Mouse (Mus musculus): ENCODE measurements around the gene Arl6ip6. TPM values are rescaled to one million over a fixed set of nuclear protein-coding genes. Genes with fewer than 3 reads are reported as not detected.
A peak's percentile ranks its signal among the peaks of the same experiment; 100 is the strongest.

The Arl6ip6 gene
- polyA plus RNA-seq (2016; fragmentation: Nextera tagmentation; extraction: Ambion mirVana) = 34.5 and 34.7 TPM in 2 replicates

DNA sequence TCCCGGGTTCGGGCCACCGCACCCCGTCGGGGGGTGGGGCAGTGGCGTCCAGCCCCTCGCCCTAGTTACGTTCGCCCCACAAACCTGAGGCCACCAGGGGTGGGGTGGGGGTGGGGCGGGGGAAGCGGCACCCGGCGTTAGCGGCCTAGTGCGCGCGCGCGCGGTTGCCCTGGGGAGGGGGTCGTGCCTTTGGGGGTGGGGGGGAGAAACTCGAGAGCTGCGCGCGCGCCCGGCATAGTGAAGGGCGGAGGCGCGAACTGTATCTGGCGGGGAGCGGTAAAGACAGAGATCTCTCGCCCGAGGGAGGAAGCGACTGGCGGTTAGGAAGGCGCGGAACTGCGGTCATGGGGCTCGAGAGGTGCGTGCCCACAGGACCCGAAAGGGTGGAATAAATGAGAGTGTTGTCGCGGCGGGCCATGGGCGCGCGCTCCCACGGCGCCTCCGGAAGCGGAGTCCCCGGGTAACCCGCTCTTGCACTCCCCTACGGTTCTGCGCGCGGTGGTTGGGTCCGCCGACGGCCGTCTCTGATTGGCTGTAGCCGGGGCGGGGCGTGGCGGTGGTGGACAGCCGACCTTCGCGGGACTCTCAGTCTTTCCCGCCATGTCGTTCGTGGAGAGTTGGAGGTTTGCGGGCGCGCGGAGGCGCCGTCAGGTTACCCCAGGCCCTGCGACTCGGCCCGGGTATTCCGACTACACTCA, at the start of gene Arl6ip6:
Arl6ip6 (plus strand) TSS at position 204 of the 698 bp plus-strand sequence.
- Histone ChIP-seq H3K36me3 (peaks cover 44% of the 10 kb centered on the region), H3K4me2 (peak within 1 kb of the TSS; percentile 90), H3K27ac (peak within 1 kb of the TSS; percentile 93), H3K27me3 (replicated peaks) (no peaks in the 10 kb centered on the region), H3K4me3 (peak within 1 kb of the TSS; percentile 92), H3K9ac (peak within 1 kb of the TSS; percentile 93), H3K9me3 (replicated peaks) (no peaks in the 10 kb centered on the region), H3K4me1 (peaks cover 40% of the 10 kb centered on the region)
- ATAC-seq = peak; percentile 80
- WGBS (ENCODE audit: insufficient replicate concordance) = under 1% methylated on average over 76 of the region's 82 CpGs

DNA sequence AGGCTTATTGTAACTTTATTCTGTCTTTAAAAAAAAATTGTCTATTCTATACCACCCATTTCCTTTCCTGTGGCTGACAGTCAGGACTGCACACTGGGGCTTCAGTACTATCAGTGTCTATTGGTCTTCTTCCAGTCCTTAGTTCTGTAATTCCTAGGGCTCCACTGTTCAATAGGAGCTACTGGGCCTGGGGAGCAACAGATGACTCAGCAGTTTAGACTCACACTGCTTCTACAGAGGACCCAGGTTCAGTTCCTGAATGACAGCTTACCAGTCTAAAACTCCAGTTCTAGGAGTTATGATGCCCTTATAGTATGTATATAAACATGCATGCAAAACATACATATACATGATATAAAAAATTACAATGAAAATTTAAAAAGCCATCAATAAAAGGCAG, 44.7 kb upstream of the Arl6ip6 start:
- H3K36me3 ChIP-seq = peaks cover 67% of the 10 kb centered on the region

GRCm38 (mm10) chr2:53173966-53174365, 17.6 kb upstream of the Arl6ip6 start:
- no peaks in the 10 kb centered on the region for H3K27me3 ChIP-seq (replicated peaks)
- H3K27ac ChIP-seq = no peak overlapping the region
- ATAC-seq = no peak
- H3K9me3 ChIP-seq (replicated peaks) = no peaks in the 10 kb centered on the region
- H3K9ac ChIP-seq = no peak overlapping the region
- no peaks in the 10 kb centered on the region for H3K4me1 ChIP-seq
- peaks cover 39% of the 10 kb centered on the region for H3K36me3 ChIP-seq
- no peak overlapping the region for H3K4me3 ChIP-seq
- no peak overlapping the region for H3K4me2 ChIP-seq

More for the DNA sequence above, 44.7 kb upstream of the Arl6ip6 start:
- Histone ChIP-seq H3K9ac (no peak overlapping the region), H3K4me2 (no peak overlapping the region), H3K27me3 (replicated peaks) (no peaks in the 10 kb centered on the region), H3K9me3 (replicated peaks) (no peaks in the 10 kb centered on the region), H3K4me3 (no peak overlapping the region), H3K27ac (no peak overlapping the region), H3K4me1 (no peaks in the 10 kb centered on the region)
- ATAC-seq = no peak

DNA sequence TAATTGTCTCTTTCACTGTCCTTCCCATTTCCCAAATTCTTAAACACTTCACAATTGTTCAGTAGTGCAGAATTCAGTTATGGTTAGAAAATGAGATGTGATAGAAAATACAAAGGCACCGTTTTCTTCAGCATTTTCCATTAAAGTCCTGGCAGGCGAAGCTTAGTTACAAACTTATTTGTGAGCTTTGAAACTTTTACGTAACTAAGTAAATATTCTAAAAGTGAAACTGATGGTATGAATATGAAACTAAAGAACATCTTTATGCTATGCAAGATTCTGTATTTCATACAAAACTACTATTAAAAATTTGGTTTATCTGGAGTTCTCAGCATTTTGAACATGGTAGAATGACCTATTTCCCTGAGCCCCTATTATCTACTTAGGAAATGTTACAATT, 12.6 kb upstream of the Arl6ip6 start:
- Histone ChIP-seq H3K27me3 (replicated peaks) (no peaks in the 10 kb centered on the region), H3K4me3 (no peak overlapping the region), H3K27ac (no peak overlapping the region), H3K4me1 (peaks cover 11% of the 10 kb centered on the region), H3K9ac (no peak overlapping the region), H3K9me3 (replicated peaks) (no peaks in the 10 kb centered on the region), H3K4me2 (no peak overlapping the region), H3K36me3 (peaks cover 30% of the 10 kb centered on the region)
- 83% methylated on average over 3 of the region's 3 CpGs for WGBS (ENCODE audit: insufficient replicate concordance)
- ATAC-seq = no peak

DNA sequence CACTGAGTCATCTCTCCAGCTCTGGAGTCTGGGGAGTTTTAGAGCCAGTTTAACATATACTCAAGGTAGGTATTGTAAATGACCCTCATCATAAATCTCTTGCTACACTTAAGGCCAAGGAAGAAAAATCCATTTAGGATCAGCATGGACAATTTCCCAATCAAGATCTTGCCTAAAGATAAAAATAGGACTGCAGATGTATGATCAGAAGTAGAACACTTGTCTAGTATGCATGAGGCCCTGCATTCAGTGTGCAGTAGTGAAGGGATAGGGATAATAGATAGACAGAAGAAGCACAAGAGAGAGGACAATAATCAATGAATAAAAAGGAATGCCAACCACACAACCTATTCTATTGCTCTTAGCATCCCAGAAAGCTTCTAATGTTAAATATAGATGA, 11.7 kb upstream of the Arl6ip6 start:
- peaks cover 11% of the 10 kb centered on the region for H3K4me1 ChIP-seq
- no peak overlapping the region for H3K27ac ChIP-seq
- no peak overlapping the region for H3K4me3 ChIP-seq
- no peak overlapping the region for H3K4me2 ChIP-seq
- no peak for ATAC-seq
- H3K9me3 ChIP-seq (replicated peaks) = no peaks in the 10 kb centered on the region
- H3K36me3 ChIP-seq = peaks cover 28% of the 10 kb centered on the region
- no peaks in the 10 kb centered on the region for H3K27me3 ChIP-seq (replicated peaks)
- no peak overlapping the region for H3K9ac ChIP-seq

DNA sequence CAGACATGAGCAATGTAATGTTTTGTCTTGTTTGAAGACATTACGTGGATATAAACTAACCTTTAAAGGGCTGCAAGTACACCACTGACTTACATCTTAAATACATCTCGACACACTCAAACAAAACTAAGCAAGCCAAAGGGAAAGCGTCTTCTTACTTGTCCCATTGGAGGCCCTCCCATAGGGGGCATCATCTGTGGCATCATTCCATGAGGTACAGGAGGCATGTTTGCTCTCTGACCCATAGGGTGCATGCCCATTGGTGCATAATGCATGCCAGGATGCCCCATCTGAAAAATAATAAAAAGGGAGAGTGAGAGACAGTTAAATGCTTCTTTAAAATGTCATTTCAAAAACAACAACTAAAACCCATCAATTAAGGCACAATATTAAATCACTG, 1.7 kb upstream of the Arl6ip6 start:
- 73% methylated on average over 3 of the region's 3 CpGs for WGBS (ENCODE audit: insufficient replicate concordance)

GRCm38 (mm10) chr2:53190684-53191511, 628 bp upstream of the Arl6ip6 start, which contains the start of gene Prpf40a:
Gene Prpf40a (minus strand): TSS chr2:53191284.
- Histone ChIP-seq H3K4me3 (peak within 1 kb of the TSS; percentile 92), H3K4me1 (peaks cover 40% of the 10 kb centered on the region), H3K9me3 (replicated peaks) (no peaks in the 10 kb centered on the region), H3K36me3 (peaks cover 41% of the 10 kb centered on the region), H3K27ac (peak within 1 kb of the TSS; percentile 93), H3K9ac (peak within 1 kb of the TSS; percentile 93), H3K4me2 (peak within 1 kb of the TSS; percentile 90), H3K27me3 (replicated peaks) (no peaks in the 10 kb centered on the region)
- under 1% methylated on average over 47 of the region's 53 CpGs for WGBS (ENCODE audit: insufficient replicate concordance)
- peak; percentile 93 for ATAC-seq

More for the DNA sequence above, 1.7 kb upstream of the Arl6ip6 start:
- Histone ChIP-seq H3K36me3 (peaks cover 37% of the 10 kb centered on the region), H3K4me2 (peak overlapping the region; percentile 77), H3K27me3 (replicated peaks) (no peaks in the 10 kb centered on the region), H3K27ac (no peak overlapping the region), H3K9ac (peak overlapping the region; percentile 89; the same call in 1 of the 2 replicates), H3K4me3 (peak overlapping the region; percentile 92), H3K9me3 (replicated peaks) (no peaks in the 10 kb centered on the region), H3K4me1 (peaks cover 36% of the 10 kb centered on the region)
- no peak for ATAC-seq

- 2% methylated on average over 20 of the region's 20 CpGs for whole genome bisulfite sequencing (ENCODE audit: insufficient replicate concordance)
- Histone ChIP-seq H3K4me1 (peaks cover 36% of the 10 kb centered on the region), H3K4me2 (peak overlapping the region; percentile 90), H3K27me3 (replicated peaks) (no peaks in the 10 kb centered on the region), H3K4me3 (peak overlapping the region; percentile 92), H3K9me3 (replicated peaks) (no peaks in the 10 kb centered on the region), H3K36me3 (peaks cover 46% of the 10 kb centered on the region), H3K9ac (peak overlapping the region; percentile 93), H3K27ac (peak overlapping the region; percentile 93)
- ATAC-seq = no peak
Observed at GRCm38 (mm10) chr2:53192386-53192785, 860 bp downstream of the Arl6ip6 start.

GRCm38 (mm10) chr2:53196431-53196830, 4.9 kb downstream of the Arl6ip6 start:
- Histone ChIP-seq H3K36me3 (peaks cover 50% of the 10 kb centered on the region), H3K27ac (no peak overlapping the region), H3K27me3 (replicated peaks) (no peaks in the 10 kb centered on the region), H3K4me2 (no peak overlapping the region), H3K9ac (no peak overlapping the region), H3K9me3 (replicated peaks) (no peaks in the 10 kb centered on the region), H3K4me3 (no peak overlapping the region), H3K4me1 (peaks cover 20% of the 10 kb centered on the region)
- no peak for ATAC-seq
- 91% methylated on average over 10 of the region's 10 CpGs for WGBS (ENCODE audit: insufficient replicate concordance)

DNA sequence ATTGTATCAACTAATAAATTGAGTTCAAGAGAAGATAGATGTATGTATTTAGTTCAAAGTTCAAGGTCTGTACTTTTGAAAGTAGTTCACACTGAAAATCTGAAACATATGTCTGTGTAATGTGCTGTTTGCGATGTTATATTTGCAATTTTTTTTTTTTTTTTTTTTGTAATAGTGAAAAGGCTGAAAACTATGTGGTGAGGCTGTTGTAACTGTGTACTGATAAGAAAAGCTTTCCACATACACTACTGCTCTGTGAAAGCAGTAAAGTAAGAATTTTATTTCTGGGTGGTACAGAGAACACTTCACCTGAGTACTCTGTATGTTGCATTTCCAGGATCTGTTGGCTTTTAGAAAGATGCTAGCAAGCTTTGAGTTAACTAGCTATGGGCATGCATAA, 7.7 kb downstream of the Arl6ip6 start:
- no peak for ATAC-seq
- peaks cover 61% of the 10 kb centered on the region for H3K36me3 ChIP-seq
- WGBS (ENCODE audit: insufficient replicate concordance) = 89% methylated on average over 1 of the region's 1 CpGs
- no peaks in the 10 kb centered on the region for H3K9me3 ChIP-seq (replicated peaks)
- no peak overlapping the region for H3K27ac ChIP-seq
- H3K4me2 ChIP-seq = no peak overlapping the region
- peaks cover 8% of the 10 kb centered on the region; the same call in 1 of the 2 replicates for H3K4me1 ChIP-seq
- no peaks in the 10 kb centered on the region for H3K27me3 ChIP-seq (replicated peaks)
- H3K9ac ChIP-seq = no peak overlapping the region
- H3K4me3 ChIP-seq = no peak overlapping the region

- Histone ChIP-seq H3K27me3 (replicated peaks) (no peaks in the 10 kb centered on the region), H3K4me2 (no peak overlapping the region)
Observed at GRCm38 (mm10) chr2:53200164-53200885, 8.8 kb downstream of the Arl6ip6 start.

More at GRCm38 (mm10) chr2:53200164-53200885, 8.8 kb downstream of the Arl6ip6 start:
- Histone ChIP-seq H3K9ac (no peak overlapping the region), H3K4me1 (0 out of 2 replicates have a peak, but pooled peaks cover 4% of the 10 kb centered on the region), H3K27ac (no peak overlapping the region), H3K4me3 (no peak overlapping the region), H3K36me3 (peaks cover 59% of the 10 kb centered on the region), H3K9me3 (replicated peaks) (no peaks in the 10 kb centered on the region)
- ATAC-seq = no peak
- WGBS (ENCODE audit: insufficient replicate concordance) = 82% methylated on average over 4 of the region's 4 CpGs

All from liver, embryonic 12.5 days (tissue).